Mouse (Mus musculus) E14TG2a.4 (cell line): ENCODE data around the gene Duox1.

Experiments
- CTCF ChIP-seq: conservative IDR thresholded peaks from 2 replicates; pipeline ENCODE4 v1.5.1; 2014; ENCODE audit warnings: low read length
- NANOG ChIP-seq: IDR thresholded peaks from 2 replicates; pipeline ENCODE4 v1.6.1; 2014; ENCODE audit warnings: borderline replicate concordance, low read length, mixed read lengths
- POU5F1 ChIP-seq: IDR thresholded peaks from 2 replicates; pipeline ENCODE4 v1.6.1; 2014; ENCODE audit warnings: low read length, borderline replicate concordance

DNA sequence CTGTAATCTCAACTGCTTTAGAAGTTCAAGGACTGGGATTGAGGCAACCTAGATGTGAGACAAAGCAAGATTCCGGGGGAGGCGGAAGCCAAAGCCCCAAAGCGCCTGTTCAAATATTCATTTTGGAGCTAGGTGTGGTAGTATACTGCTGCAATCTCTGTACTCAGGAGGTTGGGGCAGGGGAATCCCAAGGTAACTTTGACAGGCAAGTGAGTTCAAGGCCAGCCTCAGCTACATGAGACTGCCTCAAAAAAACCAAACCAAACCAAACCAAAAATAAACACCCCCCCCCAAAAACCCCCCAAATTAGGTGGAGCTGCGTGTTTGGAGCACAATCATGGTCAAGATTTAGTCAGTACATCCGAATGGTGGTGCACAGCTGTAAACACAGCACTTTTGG is 58.5 kb downstream of the Duox1 start:
- no peak for TF ChIP-seq CTCF
- no peak for TF ChIP-seq POU5F1
- no peak for TF ChIP-seq NANOG
